Mouse (Mus musculus) heart, embryonic 16.5 days (tissue): ENCODE results near the gene Foxp1. TPM values are rescaled to one million over a fixed set of nuclear protein-coding genes. Genes with fewer than 3 reads are reported as not detected.

Experiments
- ATAC-seq: fragments of 200-750 bp; cut with Nextera tagmentation; replicated peaks from 2 replicates; pipeline ENCODE4 v1.8.0; 2017; ENCODE audit warnings: moderate number of reproducible peaks; ENCODE audit not compliant: insufficient read depth, low FRiP score; ENCODE audit errors: extremely low read depth
- H3K27ac ChIP-seq: fragments of 300-500 bp; sonication (generic); 2 replicates; pipeline ENCODE4 v1.5.1; 2014; ENCODE audit warnings: mild to moderate bottlenecking, low read length, control low read depth, moderate library complexity
- H3K27me3 ChIP-seq: fragments of 300-500 bp; sonication (generic); 2 replicates; pipeline ENCODE4 v1.6.1; 2014; ENCODE audit warnings: low read length, mixed read lengths; ENCODE audit not compliant: control insufficient read depth, insufficient read depth
- H3K36me3 ChIP-seq: fragments of 300-500 bp; sonication (generic); 2 replicates; pipeline ENCODE4 v1.6.1; 2014; ENCODE audit not compliant: control insufficient read depth, insufficient read depth
- H3K4me1 ChIP-seq: fragments of 300-500 bp; sonication (generic); 2 replicates; pipeline ENCODE4 v1.6.1; 2014; ENCODE audit warnings: low read length, mixed read lengths; ENCODE audit not compliant: control insufficient read depth, insufficient read depth
- H3K4me2 ChIP-seq: fragments of 300-500 bp; sonication (generic); 2 replicates; pipeline ENCODE4 v1.6.1; 2014; ENCODE audit warnings: low read depth, mild to moderate bottlenecking, control low read depth, low read length
- H3K4me3 ChIP-seq: fragments of 300-500 bp; sonication (generic); 2 replicates; pipeline ENCODE4 v1.5.1; 2014; ENCODE audit warnings: mild to moderate bottlenecking, control low read depth, low read length
- H3K9ac ChIP-seq: fragments of 300-500 bp; sonication (generic); 2 replicates; pipeline ENCODE4 v1.6.1; 2014; ENCODE audit warnings: low read length, control low read depth
- H3K9me3 ChIP-seq: fragments of 300-500 bp; sonication (generic); replicated peaks from 2 replicates; pipeline ENCODE4 v1.6.1; 2016; ENCODE audit warnings: low read length; ENCODE audit not compliant: control insufficient read depth
- WGBS: fragments of 180-500 bp; shearing (Covaris S2); extraction: QIAGEN DNeasy Blood & Tissue Kit; methylation state at CpG from one replicate; pipeline ENCODE4 v1.1.7; 2014; 5-methylcytosine and 5-hydroxymethylcytosine counted together
- polyA plus RNA-seq: library from polyadenylated mRNA; unstranded; fragments of >200 nt; fragmentation: Nextera tagmentation; extraction: Ambion mirVana; gene quantifications from 2 replicates; pipeline ENCODE4 v1.2.1, GENCODE M21; 2015

The Foxp1 gene
- polyA plus RNA-seq, 1 experiment from 2014 or later = 59.0 TPM

DNA sequence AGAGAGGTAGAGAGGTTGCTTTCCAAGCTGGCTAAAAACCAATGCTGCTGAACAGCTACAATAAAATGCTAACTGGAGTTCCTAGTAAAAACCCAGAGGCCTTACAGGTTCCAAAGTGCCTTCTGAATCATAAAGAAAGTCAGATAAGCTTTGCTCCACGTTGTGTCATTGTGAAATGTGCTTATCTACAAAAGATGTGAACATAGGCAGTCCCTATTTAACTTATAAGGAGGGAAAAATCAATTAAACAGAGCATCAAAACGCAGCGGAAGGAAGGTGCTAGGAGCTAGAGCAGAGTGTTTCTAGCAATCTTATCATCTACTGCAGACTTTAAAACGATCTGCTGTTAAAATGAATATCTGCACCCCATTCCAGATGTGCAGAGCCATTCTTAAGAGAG is 416.5 kb downstream of the Foxp1 start:
- 47% methylated on average over 4 of the region's 4 CpGs for WGBS
- Histone ChIP-seq H3K9me3 (no peaks in the 10 kb centered on the region), H3K9ac (no peak overlapping the region), H3K4me1 (peaks cover 29% of the 10 kb centered on the region), H3K27ac (no peak overlapping the region), H3K4me2 (no peak overlapping the region), H3K27me3 (no peaks in the 10 kb centered on the region), H3K4me3 (no peak overlapping the region), H3K36me3 (no peaks in the 10 kb centered on the region)
- no peak for ATAC-seq

DNA sequence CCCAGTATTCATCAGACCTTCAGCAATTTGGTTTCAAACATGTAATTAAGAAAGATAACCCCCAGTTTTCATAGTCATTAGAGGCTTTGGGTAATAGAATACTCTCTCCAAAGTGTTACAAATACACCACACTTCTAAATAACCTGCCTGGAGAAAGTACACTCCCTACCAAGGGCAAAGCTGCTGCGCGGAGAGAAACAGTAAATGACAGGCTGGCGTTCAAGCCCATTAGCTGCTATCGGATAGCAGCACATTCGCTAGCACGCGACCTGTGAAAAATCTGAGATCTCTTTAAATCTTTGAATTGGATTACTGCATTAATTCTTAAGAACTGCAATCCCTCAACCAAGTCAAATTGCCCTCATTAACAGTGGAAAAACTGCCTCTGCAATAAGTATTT is 418.1 kb downstream of the Foxp1 start:
- WGBS = 78% methylated on average over 7 of the region's 7 CpGs
- H3K4me1 ChIP-seq = peaks cover 33% of the 10 kb centered on the region
- H3K27ac ChIP-seq = no peak overlapping the region
- ATAC-seq = no peak
- no peak overlapping the region for H3K4me2 ChIP-seq
- no peak overlapping the region for H3K9ac ChIP-seq
- H3K9me3 ChIP-seq = no peaks in the 10 kb centered on the region
- H3K36me3 ChIP-seq = no peaks in the 10 kb centered on the region
- no peaks in the 10 kb centered on the region for H3K27me3 ChIP-seq
- no peak overlapping the region for H3K4me3 ChIP-seq

- no peak overlapping the region for H3K4me2 ChIP-seq
- no peak overlapping the region for H3K27ac ChIP-seq
- H3K4me3 ChIP-seq = no peak overlapping the region
- H3K27me3 ChIP-seq = no peaks in the 10 kb centered on the region
- H3K9ac ChIP-seq = no peak overlapping the region
- H3K36me3 ChIP-seq = no peaks in the 10 kb centered on the region
- H3K4me1 ChIP-seq = peaks cover 33% of the 10 kb centered on the region
- WGBS = 76% methylated on average over 3 of the region's 3 CpGs
- no peaks in the 10 kb centered on the region for H3K9me3 ChIP-seq
- no peak for ATAC-seq
Observed at GRCm38 (mm10) chr6:99103911-99104310, 418.6 kb downstream of the Foxp1 start.

DNA sequence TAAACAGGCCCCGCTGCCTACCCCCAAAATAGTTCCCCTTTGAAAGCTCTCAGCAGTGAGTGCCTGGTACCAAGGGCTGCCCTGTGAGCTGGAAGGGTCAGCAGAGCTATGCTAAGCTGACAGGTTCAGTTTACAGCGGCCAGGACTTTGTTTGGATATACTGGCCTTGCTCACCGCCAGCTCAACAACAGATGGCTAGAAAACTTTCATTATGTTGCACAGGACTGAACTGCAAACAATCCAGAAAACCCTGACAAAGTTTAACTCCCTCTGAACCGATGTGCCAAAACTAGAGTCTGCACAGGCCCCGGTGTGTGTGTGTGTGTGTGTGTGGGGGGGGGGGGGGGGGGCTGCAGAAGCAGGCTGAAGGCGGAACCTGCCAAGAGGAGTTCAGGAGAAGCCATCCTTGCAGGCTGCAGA is 421.0 kb downstream of the Foxp1 start:
- H3K9me3 ChIP-seq = no peaks in the 10 kb centered on the region
- H3K36me3 ChIP-seq = no peaks in the 10 kb centered on the region
- WGBS = 10% methylated on average over 5 of the region's 6 CpGs
- H3K4me2 ChIP-seq = peak overlapping the region; percentile 49
- H3K4me1 ChIP-seq = peaks cover 32% of the 10 kb centered on the region
- H3K27me3 ChIP-seq = no peaks in the 10 kb centered on the region
- H3K9ac ChIP-seq = peak overlapping the region; percentile 43
- H3K4me3 ChIP-seq = peak overlapping the region; percentile 4; the same call in 1 of the 2 replicates
- peak overlapping the region; percentile 77 for H3K27ac ChIP-seq
- peak; percentile 38; the same call in 1 of the 2 replicates for ATAC-seq

DNA sequence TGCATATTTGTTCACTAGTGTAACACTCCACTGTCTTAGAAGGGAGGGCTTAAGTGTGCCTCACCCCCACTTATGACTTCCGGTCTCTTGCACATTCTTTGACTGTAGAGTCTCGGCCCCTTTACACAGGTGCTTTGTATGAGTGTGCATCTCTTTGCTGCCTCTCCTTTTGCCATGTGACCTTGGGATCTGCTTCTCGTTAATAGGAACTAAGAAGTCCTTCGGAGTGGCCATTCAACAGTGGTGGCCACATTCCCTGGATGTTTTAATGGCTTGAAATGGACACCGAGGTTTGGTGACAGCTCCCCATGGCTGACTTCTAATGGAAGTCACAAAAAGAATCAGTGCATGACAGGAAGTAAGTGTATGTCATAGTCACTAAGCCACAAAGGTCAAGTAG is 422.2 kb downstream of the Foxp1 start:
- Histone ChIP-seq H3K36me3 (no peaks in the 10 kb centered on the region), H3K9me3 (no peaks in the 10 kb centered on the region), H3K27ac (0 out of 2 replicates have a peak overlapping the region, but pooled peaks have one; percentile 19), H3K9ac (no peak overlapping the region), H3K4me1 (peaks cover 27% of the 10 kb centered on the region), H3K27me3 (no peaks in the 10 kb centered on the region), H3K4me3 (no peak overlapping the region), H3K4me2 (no peak overlapping the region)
- ATAC-seq = no peak
- 41% methylated on average over 5 of the region's 5 CpGs for WGBS

DNA sequence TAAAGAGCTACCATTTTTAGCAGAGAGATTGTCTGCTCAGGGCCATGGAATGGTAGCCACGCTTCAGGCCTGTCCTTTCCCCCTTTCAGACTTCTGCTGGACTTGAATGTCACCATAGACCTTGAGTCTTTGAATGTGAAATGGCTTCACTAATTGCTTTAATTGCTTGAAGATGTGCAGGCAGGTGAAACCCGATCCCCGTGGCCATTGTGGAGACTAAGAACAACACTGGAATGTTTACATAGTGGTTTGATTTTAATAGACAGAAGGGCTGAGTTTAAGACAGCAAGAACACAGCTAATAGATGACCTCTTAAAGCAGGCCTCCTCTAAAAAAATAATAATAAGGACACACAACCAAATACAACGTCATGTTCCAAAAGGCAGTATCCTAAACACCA is 422.7 kb downstream of the Foxp1 start:
- Histone ChIP-seq H3K36me3 (no peaks in the 10 kb centered on the region), H3K27me3 (no peaks in the 10 kb centered on the region), H3K4me2 (no peak overlapping the region), H3K4me3 (no peak overlapping the region), H3K27ac (no peak overlapping the region), H3K4me1 (peaks cover 27% of the 10 kb centered on the region), H3K9ac (no peak overlapping the region), H3K9me3 (no peaks in the 10 kb centered on the region)
- no peak for ATAC-seq
- 60% methylated on average over 4 of the region's 4 CpGs for WGBS

DNA sequence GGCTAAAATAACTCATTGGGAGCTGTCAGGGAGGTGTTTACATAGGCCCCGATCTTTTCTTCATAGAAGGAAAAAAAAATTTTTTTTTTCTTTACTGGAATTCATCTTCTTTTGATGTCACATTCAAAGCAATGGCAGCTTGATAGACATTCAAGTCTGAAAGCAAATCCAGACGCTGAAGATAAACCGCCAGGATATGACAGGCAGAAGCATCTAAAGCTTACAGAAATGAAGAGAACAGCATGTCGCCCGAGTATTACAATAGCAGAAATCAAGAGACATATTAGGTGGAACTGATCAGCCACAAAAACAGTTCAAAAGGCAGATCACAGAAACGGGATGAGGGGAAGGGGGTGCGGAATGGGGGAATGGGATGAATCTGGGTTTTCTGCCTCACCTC is 425.3 kb downstream of the Foxp1 start:
- WGBS = 44% methylated on average over 7 of the region's 7 CpGs
- Histone ChIP-seq H3K36me3 (no peaks in the 10 kb centered on the region), H3K4me2 (peak overlapping the region; percentile 9; the same call in 1 of the 2 replicates), H3K4me1 (peaks cover 45% of the 10 kb centered on the region), H3K27me3 (no peaks in the 10 kb centered on the region), H3K4me3 (no peak overlapping the region), H3K9me3 (no peaks in the 10 kb centered on the region), H3K27ac (peak overlapping the region; percentile 33; the same call in 1 of the 2 replicates), H3K9ac (no peak overlapping the region)
- no peak for ATAC-seq

DNA sequence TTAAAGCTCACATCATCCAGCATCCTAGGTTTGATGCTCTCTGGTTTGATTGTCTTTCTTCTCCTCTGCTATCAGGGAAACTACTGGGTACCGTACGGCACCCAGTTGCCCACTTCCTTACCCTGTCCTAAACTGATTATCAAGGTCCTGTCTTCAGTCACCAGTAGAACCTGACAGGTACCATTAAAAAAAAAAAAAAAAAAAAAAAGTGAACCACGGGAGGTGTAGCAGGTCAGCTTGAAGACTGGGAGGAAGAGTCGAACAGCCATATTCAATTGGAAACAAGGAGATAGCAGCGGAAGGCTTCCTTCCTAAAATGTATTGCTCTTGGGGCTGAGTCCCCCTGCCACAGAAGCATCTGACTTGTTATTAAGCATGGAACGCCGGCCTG is 425.8 kb downstream of the Foxp1 start:
- H3K4me3 ChIP-seq = peak overlapping the region; percentile 56; the same call in 1 of the 2 replicates
- no peak for ATAC-seq
- peaks cover 47% of the 10 kb centered on the region for H3K4me1 ChIP-seq
- H3K27me3 ChIP-seq = no peaks in the 10 kb centered on the region
- WGBS = 40% methylated on average over 7 of the region's 7 CpGs
- H3K9ac ChIP-seq = peak overlapping the region; percentile 67; the same call in 1 of the 2 replicates
- H3K27ac ChIP-seq = peak overlapping the region; percentile 98
- no peaks in the 10 kb centered on the region for H3K9me3 ChIP-seq
- peak overlapping the region; percentile 69 for H3K4me2 ChIP-seq
- no peaks in the 10 kb centered on the region for H3K36me3 ChIP-seq

DNA sequence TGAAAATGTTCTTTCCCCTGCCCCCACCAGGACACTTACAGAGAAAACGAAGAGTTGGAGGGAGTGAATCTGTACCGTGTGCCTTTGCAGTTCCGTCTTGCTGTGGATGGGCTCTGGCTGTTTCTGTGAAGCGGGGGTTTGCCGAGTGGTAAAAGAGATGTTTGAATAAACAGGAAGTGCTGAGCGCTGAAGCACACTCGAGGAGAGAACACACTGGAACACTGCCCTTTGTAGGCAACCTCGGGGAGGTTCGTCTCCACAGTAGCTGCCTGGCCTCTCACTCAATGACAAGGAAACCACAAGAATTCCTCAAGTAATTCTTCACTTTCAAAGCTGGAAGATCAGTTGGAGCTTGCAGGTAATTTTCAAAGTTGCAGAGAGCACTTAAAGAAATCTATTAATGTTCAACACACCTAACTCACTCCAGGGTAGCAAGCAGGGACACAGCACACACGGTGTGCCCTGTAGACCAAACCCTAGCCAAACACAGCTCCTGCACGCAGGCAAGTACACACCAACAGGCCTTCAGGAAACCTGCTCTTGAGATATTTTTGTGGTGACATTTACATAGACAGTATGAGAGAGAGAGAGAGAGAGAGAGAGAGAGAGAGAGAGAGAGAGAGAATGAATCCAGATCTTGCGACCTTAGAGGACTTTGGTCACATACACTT is 426.3 kb downstream of the Foxp1 start:
- WGBS = 8% methylated on average over 12 of the region's 12 CpGs
- no peaks in the 10 kb centered on the region for H3K36me3 ChIP-seq
- ATAC-seq = peak; percentile 28; the same call in 1 of the 2 replicates
- peak overlapping the region; percentile 98 for H3K27ac ChIP-seq
- peak overlapping the region; percentile 69 for H3K4me2 ChIP-seq
- peak overlapping the region; percentile 67 for H3K9ac ChIP-seq
- peaks cover 45% of the 10 kb centered on the region for H3K4me1 ChIP-seq
- H3K27me3 ChIP-seq = no peaks in the 10 kb centered on the region
- H3K4me3 ChIP-seq = peak overlapping the region; percentile 56
- no peaks in the 10 kb centered on the region for H3K9me3 ChIP-seq
